Mouse (Mus musculus) adrenal gland, postnatal 14 days (tissue): ENCODE results near the gene Higd2a. TPM values are rescaled to one million over a fixed set of nuclear protein-coding genes. Genes with fewer than 3 reads are reported as not detected.
"Not testable (repeated sequence)": the region's sequence is repeated elsewhere in the genome, so short reads cannot be mapped to it uniquely, and the experiment has no call there.

ENCODE experiments used
- DNase-seq: peaks from one replicate; pipeline ENCODE4 v3.0.0; 2021; ENCODE audit warnings: mixed read lengths
- total RNA-seq: library from RNA; stranded (reverse); gene quantifications from 2 replicates; pipeline ENCODE4 v1.2.3, GENCODE M21; 2021

Higd2a gene
- total RNA-seq, 1 experiment from 2014 or later = 260 TPM

GRCm38 (mm10) chr13:54581385-54581784 is 8.6 kb upstream of the Higd2a start:
- DNase-seq = no peak

- DNase-seq = peak; percentile 65
Observed at GRCm38 (mm10) chr13:54582126-54582525, 7.9 kb upstream of the Higd2a start.

GRCm38 (mm10) chr13:54582860-54583259 is 7.1 kb upstream of the Higd2a start:
- no peak for DNase-seq

GRCm38 (mm10) chr13:54585831-54586230 is 4.2 kb upstream of the Higd2a start:
- no peak for DNase-seq

- no peak for DNase-seq
Observed at GRCm38 (mm10) chr13:54589414-54589995, 502 bp upstream of the Higd2a start.

GRCm38 (mm10) chr13:54591776-54592356 is 1.9 kb downstream of the Higd2a start:
- DNase-seq = no peak

GRCm38 (mm10) chr13:54593617-54594016 is 3.6 kb downstream of the Higd2a start:
- no peak for DNase-seq

- no peak for DNase-seq
Observed at GRCm38 (mm10) chr13:54596107-54596690, 6.2 kb downstream of the Higd2a start.

GRCm38 (mm10) chr13:54596870-54597269 is 6.9 kb downstream of the Higd2a start:
- no peak for DNase-seq

GRCm38 (mm10) chr13:54598622-54599143 is 8.7 kb downstream of the Higd2a start:
- DNase-seq = no peak

- no peak for DNase-seq
Observed at GRCm38 (mm10) chr13:54602639-54603111, 12.7 kb downstream of the Higd2a start.

GRCm38 (mm10) chr13:54603501-54603900 is 13.5 kb downstream of the Higd2a start:
- peak; percentile 44 for DNase-seq

- DNase-seq = no peak
Observed at GRCm38 (mm10) chr13:54604221-54604620, 14.2 kb downstream of the Higd2a start.

GRCm38 (mm10) chr13:54605426-54605825 is 15.4 kb downstream of the Higd2a start:
- no peak for DNase-seq

GRCm38 (mm10) chr13:54607204-54607603 is 17.2 kb downstream of the Higd2a start:
- no peak for DNase-seq

GRCm38 (mm10) chr13:54608002-54608401 is 18.0 kb downstream of the Higd2a start:
- no peak for DNase-seq

- no peak for DNase-seq
Observed at GRCm38 (mm10) chr13:54608666-54609065, 18.7 kb downstream of the Higd2a start.

GRCm38 (mm10) chr13:54609301-54609700 is 19.3 kb downstream of the Higd2a start:
- no peak for DNase-seq

- peak; percentile 43 for DNase-seq
Observed at GRCm38 (mm10) chr13:54610613-54610971, 20.6 kb downstream of the Higd2a start.

GRCm38 (mm10) chr13:54610972-54611754 is 21.2 kb downstream of the Higd2a start, which contains the start of gene Cltb:
TSS of gene Cltb (minus strand) at chr13:54611344.
- DNase-seq = peak; percentile 94

GRCm38 (mm10) chr13:54613141-54613540 is 23.1 kb downstream of the Higd2a start:
- DNase-seq = not testable (repeated sequence)

- no peak for DNase-seq
Observed at GRCm38 (mm10) chr13:54616307-54616706, 26.3 kb downstream of the Higd2a start.

GRCm38 (mm10) chr13:54616998-54617397 is 27.0 kb downstream of the Higd2a start:
- no peak for DNase-seq
